Mouse (Mus musculus) embryonic facial prominence, embryonic 11.5 days (tissue): ENCODE data around the gene Iqch. TPM values are rescaled to one million over a fixed set of nuclear protein-coding genes. Genes with fewer than 3 reads are reported as not detected.
"Not testable (repeated sequence)": the region's sequence is repeated elsewhere in the genome, so short reads cannot be mapped to it uniquely, and the experiment has no call there.

Experiments
- ATAC-seq: fragments of 200-750 bp; cut with Nextera tagmentation; replicated peaks from 2 replicates; pipeline ENCODE4 v1.8.0; 2017; ENCODE audit warnings: low read depth; ENCODE audit not compliant: insufficient number of reproducible peaks, low FRiP score, low TSS enrichment
- DNase-seq: peaks from one replicate; pipeline ENCODE4 v3.0.0-alpha.2; 2015; ENCODE audit warnings: low spot score
- H3K27ac ChIP-seq: fragments of 300-500 bp; sonication (generic); replicated peaks from 2 replicates; pipeline ENCODE4 v1.5.1; 2014; ENCODE audit warnings: mild to moderate bottlenecking, low read depth, low read length, control low read depth
- H3K27me3 ChIP-seq: fragments of 300-500 bp; sonication (generic); 2 replicates; pipeline ENCODE4 v1.6.1; 2014; ENCODE audit warnings: mild to moderate bottlenecking, low read length, moderate library complexity, mixed read lengths; ENCODE audit not compliant: control insufficient read depth, insufficient read depth
- H3K36me3 ChIP-seq: fragments of 300-500 bp; sonication (generic); replicated peaks from 2 replicates; pipeline ENCODE4 v1.6.1; 2014; ENCODE audit warnings: low read depth, mild to moderate bottlenecking, low read length, moderate library complexity, mixed read lengths; ENCODE audit not compliant: control insufficient read depth, insufficient read depth
- H3K4me1 ChIP-seq: fragments of 300-500 bp; sonication (generic); 2 replicates; pipeline ENCODE4 v1.6.1; 2014; ENCODE audit warnings: low read length, mixed read lengths; ENCODE audit not compliant: control insufficient read depth, insufficient read depth
- H3K4me2 ChIP-seq: fragments of 300-500 bp; sonication (generic); 2 replicates; pipeline ENCODE4 v1.6.1; 2014; ENCODE audit warnings: low read depth, mild to moderate bottlenecking, control low read depth, low read length, moderate library complexity
- H3K4me3 ChIP-seq: fragments of 300-500 bp; sonication (generic); 2 replicates; pipeline ENCODE4 v1.5.1; 2014; ENCODE audit warnings: low read depth, low read length, control low read depth
- H3K9ac ChIP-seq: fragments of 300-500 bp; sonication (generic); replicated peaks from 2 replicates; pipeline ENCODE4 v1.6.1; 2014; ENCODE audit warnings: mild to moderate bottlenecking, control low read depth, low read length
- H3K9me3 ChIP-seq: fragments of 300-500 bp; sonication (generic); replicated peaks from 2 replicates; pipeline ENCODE4 v1.6.1; 2016; ENCODE audit warnings: mild to moderate bottlenecking, low read length, inconsistent platforms, mixed read lengths; ENCODE audit not compliant: control insufficient read depth
- WGBS: fragments of 180-500 bp; shearing (Covaris S2); extraction: QIAGEN DNeasy Blood & Tissue Kit; methylation state at CpG from one replicate; pipeline ENCODE4 v1.1.7; 2014; 5-methylcytosine and 5-hydroxymethylcytosine counted together
- polyA plus RNA-seq: library from polyadenylated mRNA; unstranded; fragments of >200 nt; fragmentation: Nextera tagmentation; extraction: Ambion mirVana; gene quantifications from 2 replicates; pipeline ENCODE4 v1.2.1, GENCODE M21; 2014

The Iqch gene
- polyA plus RNA-seq, 1 experiment from 2014 or later = not detected

GRCm38 (mm10) chr9:63555460-63555990, 46.8 kb downstream of the Iqch start:
- no peak for ATAC-seq
- no peak overlapping the region for H3K9ac ChIP-seq
- no peaks in the 10 kb centered on the region for H3K4me1 ChIP-seq
- H3K36me3 ChIP-seq = no peaks in the 10 kb centered on the region
- H3K27me3 ChIP-seq = no peaks in the 10 kb centered on the region
- no peak overlapping the region for H3K27ac ChIP-seq
- DNase-seq = no peak
- H3K4me3 ChIP-seq = no peak overlapping the region
- no peaks in the 10 kb centered on the region for H3K9me3 ChIP-seq
- no peak overlapping the region for H3K4me2 ChIP-seq
- whole genome bisulfite sequencing = 55% methylated on average over 3 of the region's 3 CpGs

- no peaks in the 10 kb centered on the region for H3K27me3 ChIP-seq
- H3K36me3 ChIP-seq = no peaks in the 10 kb centered on the region
- H3K9ac ChIP-seq = no peak overlapping the region
- H3K4me2 ChIP-seq = no peak overlapping the region
- ATAC-seq (no peak), DNase-seq (no peak)
- no peaks in the 10 kb centered on the region for H3K4me1 ChIP-seq
- H3K27ac ChIP-seq = no peak overlapping the region
- H3K4me3 ChIP-seq = no peak overlapping the region
- 80% methylated on average over 3 of the region's 3 CpGs for WGBS
- H3K9me3 ChIP-seq = no peaks in the 10 kb centered on the region
Observed at GRCm38 (mm10) chr9:63553628-63554027, 48.7 kb downstream of the Iqch start.

GRCm38 (mm10) chr9:63550701-63551100, 51.6 kb downstream of the Iqch start:
- not testable (repeated sequence) for H3K9me3 ChIP-seq, H3K27me3 ChIP-seq
- WGBS = 83% methylated on average over 6 of the region's 6 CpGs

GRCm38 (mm10) chr9:63548966-63549365, 53.3 kb downstream of the Iqch start:
- Histone ChIP-seq H3K27me3 (no peaks in the 10 kb centered on the region), H3K4me3 (no peak overlapping the region), H3K4me2 (no peak overlapping the region), H3K9me3 (no peaks in the 10 kb centered on the region), H3K4me1 (no peaks in the 10 kb centered on the region), H3K27ac (no peak overlapping the region), H3K36me3 (no peaks in the 10 kb centered on the region), H3K9ac (no peak overlapping the region)
- WGBS = 88% methylated on average over 5 of the region's 5 CpGs
- ATAC-seq = no peak
- DNase-seq = no peak

More at GRCm38 (mm10) chr9:63550701-63551100, 51.6 kb downstream of the Iqch start:
- not testable (repeated sequence) for DNase-seq, H3K27ac ChIP-seq, H3K36me3 ChIP-seq, H3K4me2 ChIP-seq, H3K4me1 ChIP-seq, ATAC-seq, H3K4me3 ChIP-seq, H3K9ac ChIP-seq

GRCm38 (mm10) chr9:63541926-63542325, 60.4 kb downstream of the Iqch start:
- no peak overlapping the region for H3K4me3 ChIP-seq
- no peaks in the 10 kb centered on the region for H3K27me3 ChIP-seq
- H3K4me2 ChIP-seq = no peak overlapping the region
- WGBS = 49% methylated on average over 7 of the region's 7 CpGs
- no peaks in the 10 kb centered on the region for H3K4me1 ChIP-seq
- no peak overlapping the region for H3K27ac ChIP-seq
- DNase-seq = no peak
- ATAC-seq = no peak
- no peaks in the 10 kb centered on the region for H3K36me3 ChIP-seq
- no peak overlapping the region for H3K9ac ChIP-seq
- no peaks in the 10 kb centered on the region for H3K9me3 ChIP-seq

- no peaks in the 10 kb centered on the region for H3K36me3 ChIP-seq
- H3K27me3 ChIP-seq = no peaks in the 10 kb centered on the region
- H3K9me3 ChIP-seq = no peaks in the 10 kb centered on the region
- ATAC-seq = no peak
- H3K4me2 ChIP-seq = no peak overlapping the region
- no peaks in the 10 kb centered on the region for H3K4me1 ChIP-seq
- H3K27ac ChIP-seq = no peak overlapping the region
- no peak for DNase-seq
- WGBS = 87% methylated on average over 7 of the region's 7 CpGs
- no peak overlapping the region for H3K9ac ChIP-seq
- H3K4me3 ChIP-seq = no peak overlapping the region
Observed at GRCm38 (mm10) chr9:63541301-63541700, 61.0 kb downstream of the Iqch start.

- Histone ChIP-seq H3K9ac (no peak overlapping the region), H3K27ac (no peak overlapping the region), H3K36me3 (no peaks in the 10 kb centered on the region), H3K4me2 (no peak overlapping the region), H3K9me3 (no peaks in the 10 kb centered on the region), H3K4me3 (no peak overlapping the region), H3K4me1 (no peaks in the 10 kb centered on the region), H3K27me3 (no peaks in the 10 kb centered on the region)
- WGBS = 86% methylated on average over 4 of the region's 4 CpGs
- DNase-seq (no peak), ATAC-seq (no peak)
Observed at GRCm38 (mm10) chr9:63537489-63537888, 64.8 kb downstream of the Iqch start.

- Histone ChIP-seq H3K4me2 (no peak overlapping the region), H3K4me1 (no peaks in the 10 kb centered on the region), H3K4me3 (no peak overlapping the region), H3K9ac (no peak overlapping the region), H3K27ac (no peak overlapping the region), H3K36me3 (no peaks in the 10 kb centered on the region), H3K27me3 (no peaks in the 10 kb centered on the region), H3K9me3 (no peaks in the 10 kb centered on the region)
- ATAC-seq (no peak), DNase-seq (peak; percentile 55)
- 36% methylated on average over 6 of the region's 6 CpGs for WGBS
Observed at GRCm38 (mm10) chr9:63535042-63535441, 67.3 kb downstream of the Iqch start.
